Mouse (Mus musculus): ENCODE results near the gene Gli1.

- TF ChIP-seq CTCF (IDR thresholded peaks at IDR 0.05; ENCODE audit: low read depth) (no peak), EP300 (IDR thresholded peaks at IDR 0.05; ENCODE audit: low read depth) (no peak)
Measured at GRCm38 (mm10) chr10:127285644-127286043, 56.1 kb downstream of the Gli1 start.

Measured in heart, postnatal 0 days (tissue).